Mouse (Mus musculus) lung, postnatal 0 days (tissue): ENCODE results near the gene Aurka. TPM values are rescaled to one million over a fixed set of nuclear protein-coding genes. Genes with fewer than 3 reads are reported as not detected.

ENCODE experiments used
- ATAC-seq: fragments of 200-750 bp; cut with Nextera tagmentation; 2 replicates; pipeline ENCODE4 v1.8.0; 2017; ENCODE audit warnings: moderate library complexity
- DNase-seq: peaks from one replicate; pipeline ENCODE4 v3.0.0-alpha.2; 2016; ENCODE audit warnings: low spot score
- H3K27ac ChIP-seq: fragments of 300-500 bp; sonication (generic); 2 replicates; pipeline ENCODE4 v1.5.1; 2014; ENCODE audit warnings: antibody characterized with exemption, mild to moderate bottlenecking, low read length, mixed read lengths
- H3K27me3 ChIP-seq: fragments of 300-500 bp; sonication (generic); replicated peaks from 2 replicates; pipeline ENCODE4 v1.6.1; 2014; ENCODE audit warnings: low read length, mixed read lengths; ENCODE audit not compliant: insufficient read depth
- H3K36me3 ChIP-seq: fragments of 300-500 bp; sonication (generic); 2 replicates; pipeline ENCODE4 v1.6.1; 2014; ENCODE audit warnings: low read length, mixed read lengths; ENCODE audit not compliant: insufficient read depth
- H3K4me1 ChIP-seq: fragments of 300-500 bp; sonication (generic); 2 replicates; pipeline ENCODE4 v1.6.1; 2014; ENCODE audit warnings: antibody characterized with exemption, low read depth, low read length, mixed read lengths; ENCODE audit not compliant: insufficient read depth
- H3K4me2 ChIP-seq: fragments of 300-500 bp; sonication (generic); replicated peaks from 2 replicates; pipeline ENCODE4 v1.6.1; 2014; ENCODE audit warnings: low read depth, mild to moderate bottlenecking, low read length, moderate library complexity, mixed read lengths
- H3K4me3 ChIP-seq: fragments of 300-500 bp; sonication (generic); 2 replicates; pipeline ENCODE4 v1.5.1; 2014; ENCODE audit warnings: low read depth, low read length
- H3K9ac ChIP-seq: fragments of 300-500 bp; sonication (generic); replicated peaks from 2 replicates; pipeline ENCODE4 v1.6.1; 2014; ENCODE audit warnings: low read depth, mild to moderate bottlenecking
- H3K9me3 ChIP-seq: fragments of 300-500 bp; sonication (generic); 2 replicates; pipeline ENCODE4 v1.6.1; 2016; ENCODE audit warnings: low read length, mixed read lengths
- CTCF ChIP-seq: IDR thresholded peaks from 2 replicates; pipeline ENCODE4 v1.5.1; 2016; ENCODE audit warnings: antibody characterized with exemption, mild to moderate bottlenecking
- EP300 ChIP-seq: IDR thresholded peaks from 2 replicates; pipeline ENCODE4 v1.6.1; 2016; ENCODE audit warnings: antibody characterized with exemption, mild to moderate bottlenecking, control low read depth
- WGBS: fragments of 180-500 bp; shearing (Covaris S2); extraction: QIAGEN DNeasy Blood & Tissue Kit; methylation state at CpG from one replicate; pipeline ENCODE4 v1.1.7; 2014; 5-methylcytosine and 5-hydroxymethylcytosine counted together
- polyA plus RNA-seq: library from polyadenylated mRNA; unstranded; fragments of >200 nt; fragmentation: Nextera tagmentation; extraction: Ambion mirVana; gene quantifications from 2 replicates; pipeline ENCODE4 v1.2.1, GENCODE M21; 2015

Aurka gene
- polyA plus RNA-seq, result 6.3 and 7.9 TPM in 2 replicates

DNA sequence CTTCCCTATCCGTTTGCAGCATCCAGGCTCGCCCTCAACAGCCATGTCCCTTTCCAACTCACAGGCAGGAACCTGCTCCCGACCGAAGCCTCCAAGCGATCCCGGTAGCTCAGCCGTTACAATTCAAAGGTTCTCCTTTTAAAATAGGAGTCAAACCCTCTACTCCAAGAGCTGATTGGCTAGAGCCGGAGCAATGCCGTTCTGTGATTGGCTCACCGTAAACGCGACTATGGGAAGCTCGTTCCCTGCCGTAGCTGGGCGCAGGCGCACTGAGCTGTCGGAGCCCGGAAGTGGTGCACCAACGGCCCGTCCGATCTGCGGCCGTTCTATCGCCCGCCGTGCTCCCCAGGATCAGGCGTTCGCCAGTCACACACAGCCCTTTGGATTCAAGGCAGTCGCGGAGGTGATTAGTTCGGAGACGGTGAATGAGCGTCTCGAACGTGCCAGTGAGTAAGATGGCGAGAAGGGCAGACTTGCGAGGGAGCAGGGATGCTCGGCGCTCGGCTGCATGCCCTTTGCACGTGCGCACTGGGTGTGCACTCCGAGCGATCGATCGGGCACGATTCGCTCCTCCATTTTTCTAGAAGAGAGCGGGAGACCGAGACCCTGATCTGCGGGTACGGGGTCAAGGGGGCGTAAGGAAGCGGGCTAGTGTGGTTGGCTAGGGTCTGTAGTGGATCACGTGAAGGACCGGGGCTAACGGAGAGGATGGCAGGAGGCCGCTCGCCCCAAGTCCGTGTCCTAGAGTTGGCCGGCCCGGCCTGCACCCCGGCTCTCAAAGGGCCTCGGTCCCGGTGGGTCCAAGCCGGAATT, at the start of gene Aurka, which contains the start of gene Cstf1:
Gene Aurka, minus strand, starts transcription at position 125 of the 813 bp plus-strand sequence.
Gene Cstf1, plus strand, starts transcription at position 271 of the 813 bp plus-strand sequence.
- Histone ChIP-seq H3K4me3 (peak within 1 kb of the TSS; percentile 90), H3K9ac (peak within 1 kb of the TSS; percentile 94), H3K4me2 (peak within 1 kb of the TSS; percentile 91), H3K9me3 (no peaks in the 10 kb centered on the region), H3K4me1 (0 out of 2 replicates have a peak, but pooled peaks cover 10% of the 10 kb centered on the region), H3K27me3 (no peaks in the 10 kb centered on the region), H3K27ac (peak within 1 kb of the TSS; percentile 79), H3K36me3 (peaks cover 10% of the 10 kb centered on the region; the same call in 1 of the 2 replicates)
- ATAC-seq, result peak; percentile 99
- no peak for TF ChIP-seq EP300
- DNase-seq, result peak; percentile 97
- WGBS, result under 1% methylated on average over 66 of the region's 66 CpGs

DNA sequence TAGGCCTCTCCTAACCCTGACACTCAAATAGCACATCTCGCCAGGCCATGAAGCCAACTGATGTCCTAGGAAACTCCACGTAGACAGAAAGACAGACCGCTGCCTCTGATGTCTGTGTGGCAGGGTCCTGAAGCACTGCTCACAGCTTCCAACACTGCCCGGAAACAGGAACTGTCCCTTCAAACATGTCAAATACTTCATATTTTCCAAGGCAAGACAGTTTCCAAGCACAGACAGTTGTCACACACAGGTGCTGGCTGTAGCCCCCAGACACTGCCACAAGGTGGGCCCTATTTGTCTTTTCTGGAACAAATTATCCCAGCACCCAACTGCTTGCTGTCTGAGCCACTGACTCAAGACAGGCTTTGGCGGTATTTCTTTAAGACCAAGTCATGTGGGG, 47.9 kb upstream of the Aurka start:
- peaks cover 4% of the 10 kb centered on the region; the same call in 1 of the 2 replicates for H3K36me3 ChIP-seq
- H3K9me3 ChIP-seq, result no peaks in the 10 kb centered on the region
- H3K4me3 ChIP-seq, result no peak overlapping the region
- no peak overlapping the region for H3K27ac ChIP-seq
- DNase-seq, result no peak
- no peak for TF ChIP-seq EP300
- H3K27me3 ChIP-seq, result no peaks in the 10 kb centered on the region
- ATAC-seq, result no peak
- 75% methylated on average over 5 of the region's 5 CpGs for WGBS
- no peak overlapping the region for H3K9ac ChIP-seq
- 0 out of 2 replicates have a peak, but pooled peaks cover 3% of the 10 kb centered on the region for H3K4me1 ChIP-seq
- H3K4me2 ChIP-seq, result no peak overlapping the region

DNA sequence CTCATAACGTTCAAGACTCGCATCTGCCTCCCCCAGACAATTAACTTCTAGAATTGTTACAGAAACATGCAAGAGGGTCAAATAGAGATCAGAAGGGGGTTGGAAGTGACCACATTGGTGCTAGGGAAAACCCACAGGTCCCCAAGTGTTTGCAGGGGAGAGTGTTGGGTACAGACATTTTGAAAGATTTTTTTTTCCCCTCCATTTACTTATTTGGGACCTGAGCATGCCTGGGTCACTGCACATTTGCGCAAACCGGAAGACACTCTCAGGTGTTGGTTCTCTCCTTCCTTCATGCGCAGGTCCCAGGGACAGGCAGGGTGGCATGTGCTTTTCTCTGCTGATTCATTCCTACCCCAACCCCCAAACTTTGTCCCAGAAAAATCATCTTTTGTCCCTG, 46.5 kb upstream of the Aurka start:
- no peak for DNase-seq
- H3K4me2 ChIP-seq, result no peak overlapping the region
- ATAC-seq, result no peak
- H3K4me3 ChIP-seq, result no peak overlapping the region
- 87% methylated on average over 5 of the region's 5 CpGs for WGBS
- no peak for TF ChIP-seq EP300
- TF ChIP-seq CTCF, result no peak
- no peak overlapping the region for H3K27ac ChIP-seq
- 0 out of 2 replicates have a peak, but pooled peaks cover 3% of the 10 kb centered on the region for H3K4me1 ChIP-seq
- H3K9me3 ChIP-seq, result no peaks in the 10 kb centered on the region
- H3K27me3 ChIP-seq, result no peaks in the 10 kb centered on the region
- H3K9ac ChIP-seq, result no peak overlapping the region
- no peaks in the 10 kb centered on the region for H3K36me3 ChIP-seq

DNA sequence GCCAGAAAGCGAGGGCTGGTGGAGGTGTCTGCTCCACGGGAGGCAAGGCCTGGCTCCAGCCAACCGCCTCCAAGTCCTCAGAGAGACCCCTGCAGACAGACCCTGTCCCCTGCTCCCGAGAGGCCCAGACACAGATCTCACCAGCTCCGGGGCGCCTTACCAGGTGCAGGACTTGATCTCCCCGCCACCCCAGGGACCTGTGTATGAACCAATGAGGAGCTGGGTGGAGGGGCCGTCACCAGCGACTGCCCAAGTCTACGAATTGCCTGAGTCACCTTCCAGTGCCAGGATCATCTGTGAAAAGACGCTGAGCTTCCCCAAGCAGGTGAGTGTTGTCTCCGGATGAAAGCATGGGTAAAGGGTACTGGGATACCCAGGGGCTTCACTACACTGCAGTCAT, 45.9 kb upstream of the Aurka start:
- no peak overlapping the region for H3K27ac ChIP-seq
- H3K9me3 ChIP-seq, result no peaks in the 10 kb centered on the region
- no peaks in the 10 kb centered on the region for H3K36me3 ChIP-seq
- no peak overlapping the region for H3K9ac ChIP-seq
- 53% methylated on average over 12 of the region's 12 CpGs for WGBS
- ATAC-seq (no peak), DNase-seq (no peak)
- no peak overlapping the region for H3K4me3 ChIP-seq
- H3K27me3 ChIP-seq, result no peaks in the 10 kb centered on the region
- no peak overlapping the region for H3K4me2 ChIP-seq
- TF ChIP-seq CTCF (no peak), EP300 (no peak)
- 0 out of 2 replicates have a peak, but pooled peaks cover 3% of the 10 kb centered on the region for H3K4me1 ChIP-seq

DNA sequence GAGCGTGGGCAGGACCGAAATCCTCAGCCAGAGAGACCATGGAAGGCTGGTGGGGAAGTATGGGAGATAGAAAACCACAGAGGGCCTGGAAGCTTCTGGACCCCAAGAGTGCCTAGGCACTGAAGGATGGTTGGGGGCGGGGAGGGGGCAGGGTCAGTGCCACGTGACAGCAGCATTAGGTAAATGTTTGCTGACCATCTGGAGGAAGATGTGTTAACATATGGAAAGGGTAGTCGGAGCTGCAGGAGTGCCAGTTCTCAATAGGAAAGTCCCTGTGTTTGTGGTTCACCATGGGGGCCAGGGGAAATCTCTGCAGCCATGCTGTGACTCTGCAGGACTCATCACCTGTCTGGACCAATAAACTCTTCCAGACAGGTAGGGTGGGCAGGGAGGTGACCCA, 43.6 kb upstream of the Aurka start:
- no peaks in the 10 kb centered on the region for H3K36me3 ChIP-seq
- WGBS, result 54% methylated on average over 5 of the region's 5 CpGs
- no peak overlapping the region for H3K9ac ChIP-seq
- peak overlapping the region; percentile 80 for H3K27ac ChIP-seq
- ATAC-seq (no peak), DNase-seq (no peak)
- no peaks in the 10 kb centered on the region for H3K27me3 ChIP-seq
- no peaks in the 10 kb centered on the region for H3K9me3 ChIP-seq
- no peak for TF ChIP-seq CTCF
- 0 out of 2 replicates have a peak, but pooled peaks cover 3% of the 10 kb centered on the region for H3K4me1 ChIP-seq
- H3K4me3 ChIP-seq, result no peak overlapping the region
- H3K4me2 ChIP-seq, result no peak overlapping the region

DNA sequence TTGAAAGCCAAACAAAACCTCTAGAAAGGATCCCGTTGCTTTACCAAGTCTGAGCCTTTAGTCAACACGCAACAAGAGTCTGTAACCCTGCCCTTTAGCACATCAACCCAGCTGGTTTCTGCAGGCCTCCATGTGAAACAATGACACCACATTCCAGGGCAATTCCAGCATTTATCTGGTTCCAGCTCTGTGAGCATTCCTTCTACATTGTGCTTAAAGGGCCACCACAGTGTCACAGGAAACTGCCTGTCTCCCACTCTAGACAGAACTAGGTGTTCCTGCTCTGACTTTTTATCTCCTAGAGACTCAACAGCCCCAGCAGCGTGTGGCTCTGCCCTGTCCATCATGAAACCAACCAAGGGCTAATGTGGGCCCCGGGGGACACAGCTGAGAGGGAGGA, 42.9 kb upstream of the Aurka start:
- Histone ChIP-seq H3K4me2 (no peak overlapping the region), H3K4me1 (0 out of 2 replicates have a peak, but pooled peaks cover 3% of the 10 kb centered on the region), H3K27ac (peak overlapping the region; percentile 80)

More for the DNA sequence above, 42.9 kb upstream of the Aurka start:
- Histone ChIP-seq H3K4me3 (no peak overlapping the region), H3K27me3 (no peaks in the 10 kb centered on the region), H3K9ac (no peak overlapping the region), H3K36me3 (no peaks in the 10 kb centered on the region), H3K9me3 (no peaks in the 10 kb centered on the region)
- ATAC-seq (peak; percentile 55), DNase-seq (peak; percentile 87)
- TF ChIP-seq CTCF (no peak), EP300 (peak; percentile 43; the same call in 1 of the 2 replicates)
- 18% methylated on average over 4 of the region's 4 CpGs for WGBS
